Mouse (Mus musculus) thymus, adult 2 months (tissue): ENCODE measurements around the gene Wbp1l. TPM values are rescaled to one million over a fixed set of nuclear protein-coding genes. Genes with fewer than 3 reads are reported as not detected.

Experiments
- DNase-seq: peaks from one replicate; pipeline ENCODE4 v3.0.0; 2021
- H3K27ac ChIP-seq: fragments of 200-500 bp; 2 replicates; pipeline ENCODE4 v1.5.1; 2012; ENCODE audit warnings: low read length, control low read depth; ENCODE audit not compliant: control insufficient read depth, insufficient read depth
- H3K27me3 ChIP-seq: fragments of 200-500 bp; 2 replicates; pipeline ENCODE4 v1.6.1; 2012; ENCODE audit warnings: mild to moderate bottlenecking, low read length, moderate library complexity, mixed read lengths; ENCODE audit not compliant: control insufficient read depth, insufficient read depth
- H3K36me3 ChIP-seq: fragments of 200-500 bp; 2 replicates; pipeline ENCODE4 v1.6.1; 2012; ENCODE audit warnings: mild to moderate bottlenecking, low read length, moderate library complexity; ENCODE audit not compliant: control insufficient read depth, insufficient read depth
- H3K4me1 ChIP-seq: fragments of 200-500 bp; replicated peaks from 2 replicates; pipeline ENCODE4 v1.6.1; 2012; ENCODE audit warnings: low read length; ENCODE audit not compliant: control insufficient read depth, insufficient read depth
- H3K4me3 ChIP-seq: fragments of 200-500 bp; 2 replicates; pipeline ENCODE4 v1.5.1; 2012; ENCODE audit warnings: mild to moderate bottlenecking, low read length, control low read depth, moderate library complexity; ENCODE audit not compliant: control insufficient read depth, insufficient read depth
- CTCF ChIP-seq: fragments of 200-500 bp; IDR thresholded peaks from 2 replicates; pipeline ENCODE4 v1.5.1; 2012; ENCODE audit warnings: mild to moderate bottlenecking, control low read depth, low read length, moderate library complexity, borderline replicate concordance; ENCODE audit not compliant: control insufficient read depth, poor library complexity, insufficient read depth; ENCODE audit errors: extremely low read depth
- POLR2A ChIP-seq: fragments of 200-500 bp; IDR thresholded peaks from 2 replicates; pipeline ENCODE4 v1.6.1; 2012; ENCODE audit warnings: mild to moderate bottlenecking, low read length, control low read depth, moderate library complexity; ENCODE audit not compliant: control insufficient read depth, poor library complexity, insufficient read depth; ENCODE audit errors: extremely low read depth
- WGBS: fragments of 180-500 bp; shearing (Covaris S2); methylation state at CpG from one replicate; pipeline ENCODE4 v1.1.7; 2018; 5-methylcytosine and 5-hydroxymethylcytosine counted together
- polyA plus RNA-seq: library from polyadenylated mRNA; depleted of rRNA; stranded (reverse); fragments of >200 nt; gene quantifications from 2 replicates; pipeline ENCODE4 v1.2.3, GENCODE M21; 2012

The Wbp1l gene
- polyA plus RNA-seq, 1 experiment: 77.0 TPM

DNA sequence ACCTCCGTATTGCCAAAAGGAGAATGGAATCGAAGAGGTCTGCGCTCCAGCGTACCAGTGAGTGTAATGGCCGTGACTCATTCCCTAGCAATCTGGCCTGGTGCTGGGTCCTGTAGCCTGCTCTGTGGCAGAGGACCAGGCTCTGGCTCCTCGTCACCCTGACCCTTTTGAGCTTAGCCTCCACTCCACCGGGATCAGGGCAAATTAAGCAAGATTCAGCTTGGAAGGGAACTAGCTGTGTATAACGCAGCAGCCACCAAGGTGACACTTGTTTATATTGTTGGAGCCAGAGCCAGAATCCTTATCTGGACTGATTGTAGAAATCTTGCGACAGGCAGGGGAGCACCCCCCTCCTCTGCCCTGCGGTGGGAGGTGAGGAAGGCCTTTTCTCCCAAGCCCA, 29.5 kb downstream of the Wbp1l start:
- Histone ChIP-seq H3K4me1 (peaks cover 5% of the 10 kb centered on the region), H3K36me3 (no peaks in the 10 kb centered on the region), H3K27ac (no peak overlapping the region), H3K4me3 (no peak overlapping the region), H3K27me3 (no peaks in the 10 kb centered on the region)
- WGBS: 97% methylated on average over 10 of the region's 10 CpGs
- DNase-seq: no peak
- TF ChIP-seq POLR2A (no peak), CTCF (no peak)

DNA sequence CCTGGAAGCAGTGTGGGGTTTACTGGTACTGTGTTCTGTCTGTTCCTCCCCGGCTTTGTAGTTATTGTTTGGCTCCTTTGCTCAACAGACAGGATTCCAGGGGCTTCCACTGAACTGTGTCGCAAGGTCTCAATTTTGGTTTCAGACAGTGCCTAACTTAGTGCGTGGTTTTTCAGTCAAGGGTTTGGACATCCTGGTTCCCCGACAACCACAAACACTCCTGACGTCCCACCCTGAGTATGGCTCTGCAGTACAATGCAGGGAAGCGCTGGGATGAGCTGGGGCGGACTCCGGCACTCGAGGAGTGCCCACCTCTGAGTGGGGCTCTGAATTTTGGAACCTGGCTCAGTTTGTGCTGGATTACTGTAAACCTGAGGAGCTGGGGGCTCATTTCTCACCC, 30.9 kb downstream of the Wbp1l start:
- TF ChIP-seq CTCF (no peak), POLR2A (no peak)
- 52% methylated on average over 9 of the region's 9 CpGs for WGBS
- H3K4me3 ChIP-seq: no peak overlapping the region
- H3K4me1 ChIP-seq: peaks cover 5% of the 10 kb centered on the region
- no peaks in the 10 kb centered on the region for H3K36me3 ChIP-seq
- H3K27ac ChIP-seq: no peak overlapping the region
- no peak for DNase-seq
- no peaks in the 10 kb centered on the region for H3K27me3 ChIP-seq

DNA sequence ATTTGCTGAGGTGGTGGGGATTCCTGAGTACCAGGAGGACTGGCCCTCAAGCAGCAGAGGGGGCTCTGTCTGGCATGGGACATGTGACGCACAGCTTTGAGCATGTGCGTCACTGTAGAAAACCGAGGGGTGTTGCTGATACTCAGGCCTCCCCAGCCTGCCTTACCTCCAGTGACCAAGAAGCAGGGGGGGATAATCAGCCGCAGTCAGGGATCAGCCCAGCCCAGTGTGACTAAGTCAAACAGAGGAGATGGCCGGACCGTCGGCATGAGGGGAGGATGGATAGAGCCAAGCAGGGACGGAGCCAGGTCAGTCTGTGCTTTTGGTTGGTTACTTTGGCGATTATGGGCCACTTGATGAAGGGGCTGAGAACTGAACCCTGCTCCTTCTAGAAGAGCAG, 32.8 kb downstream of the Wbp1l start:
- H3K36me3 ChIP-seq: no peaks in the 10 kb centered on the region
- DNase-seq: no peak
- no peak overlapping the region for H3K4me3 ChIP-seq
- H3K27me3 ChIP-seq: no peaks in the 10 kb centered on the region
- no peak for TF ChIP-seq POLR2A
- no peak for TF ChIP-seq CTCF
- H3K4me1 ChIP-seq: peaks cover 5% of the 10 kb centered on the region
- 98% methylated on average over 9 of the region's 9 CpGs for WGBS
- no peak overlapping the region for H3K27ac ChIP-seq

DNA sequence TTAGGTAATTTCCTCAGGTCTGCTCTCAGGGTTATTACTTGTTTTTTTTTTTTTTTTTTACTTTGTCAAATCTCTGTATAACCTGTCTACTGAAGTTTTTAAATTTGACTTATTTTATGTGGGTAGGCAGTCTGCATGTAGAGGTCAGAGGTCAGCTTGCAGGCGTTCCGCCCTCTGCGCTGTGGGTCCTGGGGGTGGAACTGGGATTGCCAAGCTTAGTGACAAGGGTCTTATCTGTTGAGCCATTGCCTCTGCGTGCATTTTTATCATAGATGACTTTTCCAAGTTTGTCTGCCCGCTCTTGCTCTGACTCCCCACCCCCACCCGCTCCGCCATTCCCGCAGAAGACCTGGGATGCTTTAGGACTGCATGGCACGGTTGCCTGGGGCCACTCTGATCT, 36.9 kb downstream of the Wbp1l start:
- Histone ChIP-seq H3K36me3 (peaks cover 3% of the 10 kb centered on the region; the same call in 1 of the 2 replicates), H3K27me3 (no peaks in the 10 kb centered on the region), H3K4me3 (no peak overlapping the region), H3K4me1 (peaks cover 10% of the 10 kb centered on the region), H3K27ac (no peak overlapping the region)
- DNase-seq: no peak
- no peak for TF ChIP-seq POLR2A
- TF ChIP-seq CTCF: no peak
- 95% methylated on average over 9 of the region's 9 CpGs for WGBS

DNA sequence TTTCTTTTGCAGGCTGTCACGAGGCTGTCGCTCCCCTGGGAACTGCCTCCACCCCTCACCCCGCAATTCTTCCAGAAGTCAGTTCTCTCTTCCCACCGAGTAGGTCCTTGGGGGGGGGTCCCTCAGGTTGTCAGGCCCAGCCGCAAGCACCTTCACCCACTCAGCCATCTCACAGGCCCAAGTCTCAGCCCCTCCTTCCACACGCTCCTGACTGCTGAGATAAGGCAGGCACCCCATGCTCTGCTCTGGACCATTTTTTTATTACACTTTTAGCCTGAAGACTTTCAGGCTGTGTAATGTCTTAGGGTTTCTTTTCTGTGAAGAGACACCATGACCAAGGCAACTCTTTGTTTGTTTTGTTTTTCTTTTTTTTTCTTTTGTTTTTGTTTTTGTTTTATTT, 38.7 kb downstream of the Wbp1l start:
- no peak for DNase-seq
- Histone ChIP-seq H3K27me3 (no peaks in the 10 kb centered on the region), H3K4me1 (peaks cover 24% of the 10 kb centered on the region), H3K36me3 (peaks cover 3% of the 10 kb centered on the region; the same call in 1 of the 2 replicates), H3K27ac (no peak overlapping the region), H3K4me3 (no peak overlapping the region)
- TF ChIP-seq POLR2A: no peak
- TF ChIP-seq CTCF: no peak
- 96% methylated on average over 6 of the region's 6 CpGs for WGBS

DNA sequence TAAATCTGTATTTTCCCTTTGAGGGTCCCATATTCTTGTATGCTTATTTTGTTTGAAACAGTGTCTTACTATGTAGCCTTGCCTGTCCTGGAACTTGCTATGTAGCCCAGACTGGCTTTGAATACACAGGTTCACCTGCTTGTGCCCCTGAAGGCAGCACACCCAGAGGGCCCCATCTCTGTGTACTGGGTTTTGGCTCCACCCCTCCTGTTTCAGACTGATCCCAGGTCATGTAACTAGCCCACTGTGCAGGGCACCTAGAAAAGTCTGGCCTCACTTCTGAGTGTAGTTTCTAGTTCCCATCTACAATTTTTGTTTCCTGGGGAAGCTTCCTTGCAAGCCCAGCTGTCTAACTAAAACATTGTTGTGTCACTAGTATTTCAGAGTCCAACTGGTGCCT, 40.2 kb downstream of the Wbp1l start:
- Histone ChIP-seq H3K27me3 (no peaks in the 10 kb centered on the region), H3K36me3 (peaks cover 3% of the 10 kb centered on the region; the same call in 1 of the 2 replicates), H3K27ac (peak overlapping the region; percentile 5; the same call in 1 of the 2 replicates), H3K4me3 (no peak overlapping the region), H3K4me1 (peaks cover 24% of the 10 kb centered on the region)
- TF ChIP-seq POLR2A: no peak
- TF ChIP-seq CTCF: no peak
- no peak for DNase-seq

DNA sequence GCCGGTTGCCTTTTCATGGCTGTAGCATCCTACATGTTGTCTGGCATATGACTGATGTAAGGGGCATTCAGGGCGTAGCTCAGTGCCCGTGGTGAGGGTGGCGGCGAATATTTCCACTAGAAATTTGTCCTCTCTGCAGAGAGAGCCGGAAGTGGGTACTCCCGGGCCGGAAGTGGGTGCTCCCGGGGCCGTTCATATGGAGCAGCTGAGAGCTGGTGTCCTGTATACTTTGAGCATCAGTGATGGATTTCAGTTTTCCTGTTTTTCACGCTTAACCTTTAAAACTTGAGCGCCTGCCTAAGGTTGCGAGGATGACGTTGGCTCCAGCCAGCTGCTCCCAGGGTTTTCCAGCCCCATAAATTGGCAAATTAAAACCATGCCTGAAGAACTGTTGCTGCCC, 40.6 kb downstream of the Wbp1l start:
- TF ChIP-seq CTCF (no peak), POLR2A (no peak)
- H3K27ac ChIP-seq: peak overlapping the region; percentile 5; the same call in 1 of the 2 replicates
- WGBS: 80% methylated on average over 14 of the region's 14 CpGs
- H3K27me3 ChIP-seq: no peaks in the 10 kb centered on the region
- H3K4me1 ChIP-seq: peaks cover 26% of the 10 kb centered on the region
- H3K36me3 ChIP-seq: peaks cover 7% of the 10 kb centered on the region; the same call in 1 of the 2 replicates
- no peak for DNase-seq
- no peak overlapping the region for H3K4me3 ChIP-seq
